In the genomic region with DNA sequence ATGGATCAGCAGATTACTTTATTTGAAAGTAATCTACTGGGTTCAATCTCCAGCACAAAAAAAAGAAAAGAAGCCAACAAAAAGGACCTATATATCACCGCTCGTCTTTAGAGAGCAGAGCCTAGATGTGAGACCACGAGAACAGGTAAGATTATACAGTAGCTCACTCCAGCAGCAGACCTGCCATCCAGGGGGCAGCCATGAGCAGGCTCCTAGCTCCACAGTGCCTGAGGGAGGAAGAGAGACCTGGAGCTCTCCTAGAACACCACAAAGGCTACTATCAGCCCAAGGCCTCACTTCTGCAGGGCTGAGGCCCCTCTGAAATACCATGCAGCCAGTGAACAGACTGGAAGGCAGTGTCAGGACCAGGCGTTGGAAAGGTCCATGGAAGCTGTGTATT, we compare ENCODE assay signal across 11 mouse cellular contexts. TPM values are rescaled to one million over a fixed set of nuclear protein-coding genes. Genes with fewer than 3 reads are reported as not detected.
DNase-seq lines count a peak whose midpoint lies in the region; ATAC-seq and TF ChIP-seq lines count a peak whose summit lies in the region.
"Had no signal": no experiment of that assay in that cellular context is flagged by ENCODE, and none has a peak within 500 bp of the region (broad histone marks: within the 10 kb centered on the region; RNA-seq: fewer than 3 reads in every experiment).

No protein-coding gene starts in this region.

- H3K4me3 ChIP-seq in heart, adult 2 months: no peak overlapping the region
- H3K4me3 ChIP-seq in lung, adult 2 months (replicated peaks; ENCODE audit: extremely low read depth, low read depth, low read length): no peak overlapping the region
- H3K4me3 ChIP-seq in brown adipose tissue, adult 24 weeks (ENCODE audit: insufficient read depth, low read depth, low read length): no peak overlapping the region
- H3K4me3 ChIP-seq in small intestine, adult 2 months (ENCODE audit: low read depth, low read length): no peak overlapping the region
- no peak overlapping the region for H3K4me3 ChIP-seq in forebrain, embryonic 13.5 days

- no peaks in the 10 kb centered on the region for H3K9me3 ChIP-seq in forebrain, embryonic 13.5 days (replicated peaks)

- H3K9ac ChIP-seq in heart, adult 2 months (ENCODE audit: low read depth, low read length): no peak overlapping the region
- no peak overlapping the region for H3K9ac ChIP-seq in forebrain, embryonic 13.5 days

- no peak for ATAC-seq in forebrain, embryonic 13.5 days

- peak; percentile 56 for TF ChIP-seq CTCF in heart, adult 2 months (IDR thresholded peaks at IDR 0.05)
- TF ChIP-seq CTCF in lung, adult 2 months (IDR thresholded peaks at IDR 0.05; ENCODE audit: insufficient read depth, low read length): peak; percentile 38; the same call in 1 of the 2 replicates
- TF ChIP-seq CTCF in small intestine, adult 2 months (IDR thresholded peaks at IDR 0.05; ENCODE audit: extremely low read depth, insufficient read length, insufficient replicate concordance, low read depth, low read length): peak; percentile 35; the same call in 1 of the 2 replicates

- no peaks in the 10 kb centered on the region for H3K27me3 ChIP-seq in heart, adult 2 months (ENCODE audit: control insufficient read depth, insufficient read depth, low read length)
- H3K27me3 ChIP-seq in small intestine, adult 2 months (ENCODE audit: control insufficient read depth, insufficient read depth, low read length): no peaks in the 10 kb centered on the region
- no peaks in the 10 kb centered on the region for H3K27me3 ChIP-seq in forebrain, embryonic 13.5 days

- no peak overlapping the region for H3K4me2 ChIP-seq in forebrain, embryonic 13.5 days

- H3K36me3 ChIP-seq in heart, adult 2 months (ENCODE audit: control insufficient read depth, insufficient read depth, low read length): peaks cover 33% of the 10 kb centered on the region
- H3K36me3 ChIP-seq in small intestine, adult 2 months (ENCODE audit: control insufficient read depth, insufficient read depth, low read length): peaks cover 80% of the 10 kb centered on the region
- peaks cover 32% of the 10 kb centered on the region for H3K36me3 ChIP-seq in forebrain, embryonic 13.5 days (ENCODE audit: poor library complexity, severe bottlenecking)

- TF ChIP-seq EP300 in heart, adult 2 months (IDR thresholded peaks at IDR 0.05; ENCODE audit: insufficient read depth, low read depth, low read length): no peak

- H3K4me1 ChIP-seq in heart, adult 2 months (ENCODE audit: control insufficient read depth, insufficient read depth, low read length): peaks cover 67% of the 10 kb centered on the region
- peaks cover 60% of the 10 kb centered on the region for H3K4me1 ChIP-seq in lung, adult 2 months (ENCODE audit: control insufficient read depth, insufficient read depth, low read length)
- peaks cover 67% of the 10 kb centered on the region for H3K4me1 ChIP-seq in brown adipose tissue, adult 24 weeks (ENCODE audit: control insufficient read depth, insufficient read depth, insufficient read length, low read length)
- H3K4me1 ChIP-seq in small intestine, adult 2 months (ENCODE audit: control insufficient read depth, insufficient read depth, insufficient read length, low read length): peaks cover 55% of the 10 kb centered on the region
- peaks cover 12% of the 10 kb centered on the region; the same call in 1 of the 2 replicates for H3K4me1 ChIP-seq in forebrain, embryonic 13.5 days

- intact Hi-C loops in heart, adult 2 months (cut with DNase I): no loop called here

- H3K27ac ChIP-seq in heart, adult 2 months: peak overlapping the region; percentile 54
- peak overlapping the region; percentile 32 for H3K27ac ChIP-seq in brown adipose tissue, adult 24 weeks (replicated peaks; ENCODE audit: low read depth, low read length)
- peak overlapping the region; percentile 20 for H3K27ac ChIP-seq in small intestine, adult 2 months (ENCODE audit: insufficient read depth, low read depth, low read length)
- no peak overlapping the region for H3K27ac ChIP-seq in forebrain, embryonic 13.5 days

- peaks cover 7% of the 10 kb centered on the region for H3K79me2 ChIP-seq in heart, adult 2 months (replicated peaks; ENCODE audit: control insufficient read depth, insufficient read depth, low read length)

- WGBS in heart, adult 2 months: 82% methylated on average over 4 of the region's 4 CpGs
- WGBS in lung, adult 2 months: 62% methylated on average over 4 of the region's 4 CpGs
- 63% methylated on average over 4 of the region's 4 CpGs for WGBS in small intestine, adult 2 months
- 88% methylated on average over 4 of the region's 4 CpGs for WGBS in forebrain, embryonic 13.5 days

- TF ChIP-seq POLR2A in heart, adult 2 months (IDR thresholded peaks at IDR 0.05; ENCODE audit: insufficient read depth, low read depth, low read length): no peak
- TF ChIP-seq POLR2A in lung, adult 2 months (IDR thresholded peaks at IDR 0.05; ENCODE audit: borderline replicate concordance, extremely low read depth, low read depth, low read length): no peak
- TF ChIP-seq POLR2A in small intestine, adult 2 months (IDR thresholded peaks at IDR 0.05; ENCODE audit: low read depth, low read length): no peak

- no peak for DNase-seq in heart, adult 2 months
- DNase-seq in heart, adult 18-20 months: no peak
- DNase-seq in lung, adult 2 months: no peak
- DNase-seq in lung, postnatal 14 days: no peak
- no peak for DNase-seq in adrenal gland, adult 2 months
- DNase-seq: adrenal gland, postnatal 25 days; layer of hippocampus, postnatal 36 days had no signal

RNA-seq across cellular contexts. Expression of gene Myh9, which starts 39.0 kb away (rescaled TPM):
- total RNA-seq in heart, adult 2 months (2021): 100 to 1,000 TPM in 1 of 2 experiments, 10 to 100 TPM in 1; 88.3 to 111 TPM
- 30.4 and 46.8 TPM in 2 replicates for polyA plus RNA-seq in heart, adult 2 months (2012; rRNA removed)
- total RNA-seq in heart, adult 18-20 months (2021): 100 to 1,000 TPM; 117 to 119 TPM
- polyA plus RNA-seq in lung, adult 2 months (2012; rRNA removed): 133 and 162 TPM in 2 replicates
- 36.0 and 59.3 TPM in 2 replicates for polyA plus RNA-seq in brown adipose tissue, adult 24 weeks (2012; ENCODE audit: insufficient read depth, insufficient read length, missing spikeins)
- 44.8 and 89.4 TPM in 2 replicates for polyA plus RNA-seq in small intestine, adult 2 months (2012; rRNA removed)
- 100 to 1,000 TPM; 280 to 306 TPM for total RNA-seq in adrenal gland, adult 2 months (2021)
- 45.4 and 51.9 TPM in 2 replicates for polyA plus RNA-seq in adrenal gland, adult 2 months (2012; rRNA removed)
- polyA plus RNA-seq in forebrain, embryonic 13.5 days (2015; fragmentation: Nextera tagmentation; extraction: Ambion mirVana): 13.4 and 14.4 TPM in 2 replicates

RNA-seq across cellular contexts. Expression of gene Apol8, which starts 46.2 kb away (rescaled TPM):
- under 1 TPM in 1 of 2 experiments, not detected in 1; 0.55 TPM for total RNA-seq in heart, adult 2 months (2021)
- polyA plus RNA-seq in heart, adult 2 months (2012; rRNA removed): 0.06 TPM in 1 of 2 replicates, not detected in the other
- not detected for total RNA-seq in heart, adult 18-20 months (2021)
- 0.05 TPM in 1 of 2 replicates, not detected in the other for polyA plus RNA-seq in lung, adult 2 months (2012; rRNA removed)
- not detected in 2 replicates for polyA plus RNA-seq in brown adipose tissue, adult 24 weeks (2012; ENCODE audit: insufficient read depth, insufficient read length, missing spikeins)
- 0.10 and 0.11 TPM in 2 replicates for polyA plus RNA-seq in small intestine, adult 2 months (2012; rRNA removed)
- not detected for total RNA-seq in adrenal gland, adult 2 months (2021)
- polyA plus RNA-seq in adrenal gland, adult 2 months (2012; rRNA removed): not detected in 2 replicates
- 0.08 TPM in 1 of 2 replicates, not detected in the other for polyA plus RNA-seq in forebrain, embryonic 13.5 days (2015; fragmentation: Nextera tagmentation; extraction: Ambion mirVana)
- total RNA-seq: adrenal gland, postnatal 25 days had no signal
- polyA plus RNA-seq: embryonic facial prominence, embryonic 14.5 days had no signal
